Mouse (Mus musculus): ENCODE data around the gene Kmt2c. TPM values are rescaled to one million over a fixed set of nuclear protein-coding genes. Genes with fewer than 3 reads are reported as not detected.
A peak's percentile ranks its signal among the peaks of the same experiment; 100 is the strongest.

The Kmt2c gene
- polyA plus RNA-seq, 1 experiment from 2014 or later: 10.6 TPM

DNA sequence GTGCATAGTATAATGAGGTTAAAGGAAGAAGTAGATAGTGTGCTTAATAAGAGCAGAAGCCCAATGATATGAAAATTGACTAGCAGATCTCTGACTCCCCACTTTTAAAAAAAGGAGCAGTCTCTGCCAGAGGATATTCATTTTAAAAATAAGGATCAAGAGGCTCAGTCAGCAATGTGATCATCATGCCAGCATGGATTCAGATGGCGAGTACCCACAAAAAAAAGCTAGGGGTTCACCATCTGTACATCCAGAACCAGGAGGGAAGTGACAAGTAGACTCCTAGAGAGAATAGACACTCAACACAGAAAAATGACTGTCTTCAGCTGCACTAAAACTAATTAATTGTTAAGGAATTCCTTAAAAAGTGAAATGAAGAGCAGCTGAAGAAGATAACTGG, 76.0 kb downstream of the Kmt2c start:
- no peak overlapping the region for H3K27ac ChIP-seq
- no peaks in the 10 kb centered on the region for H3K27me3 ChIP-seq (ENCODE audit: low read depth, poor library complexity, severe bottlenecking)
- DNase-seq (ENCODE audit: low spot score): no peak
- no peaks in the 10 kb centered on the region for H3K4me1 ChIP-seq
- WGBS: 92% methylated on average over 1 of the region's 1 CpGs
- H3K9me3 ChIP-seq (replicated peaks): no peaks in the 10 kb centered on the region
- no peak overlapping the region for H3K4me3 ChIP-seq
- no peaks in the 10 kb centered on the region for H3K36me3 ChIP-seq

DNA sequence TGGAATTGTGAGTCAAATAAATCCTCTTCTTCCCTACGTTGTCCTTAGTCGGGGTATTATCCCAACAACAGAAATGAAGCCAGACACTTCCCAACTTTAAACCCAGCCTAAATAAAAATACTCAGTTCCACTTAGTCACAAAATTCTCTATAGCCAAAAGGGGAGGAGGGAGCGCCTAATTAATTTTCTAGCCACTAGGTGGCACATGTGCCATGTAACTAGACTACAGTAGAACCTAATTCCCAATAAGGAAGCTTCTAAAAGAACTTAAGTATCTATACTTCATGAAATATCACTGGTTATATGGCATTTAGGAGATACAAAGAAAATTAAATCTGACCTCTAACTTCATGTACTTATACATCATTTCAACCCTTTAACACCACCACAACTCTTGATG, 78.0 kb downstream of the Kmt2c start:
- Histone ChIP-seq H3K27ac (no peak overlapping the region), H3K36me3 (no peaks in the 10 kb centered on the region), H3K9me3 (replicated peaks) (no peaks in the 10 kb centered on the region), H3K4me1 (no peaks in the 10 kb centered on the region), H3K27me3 (ENCODE audit: low read depth, poor library complexity, severe bottlenecking) (no peaks in the 10 kb centered on the region), H3K4me3 (no peak overlapping the region)
- 48% methylated on average over 3 of the region's 3 CpGs for WGBS
- peak; percentile 30 for DNase-seq (ENCODE audit: low spot score)

DNA sequence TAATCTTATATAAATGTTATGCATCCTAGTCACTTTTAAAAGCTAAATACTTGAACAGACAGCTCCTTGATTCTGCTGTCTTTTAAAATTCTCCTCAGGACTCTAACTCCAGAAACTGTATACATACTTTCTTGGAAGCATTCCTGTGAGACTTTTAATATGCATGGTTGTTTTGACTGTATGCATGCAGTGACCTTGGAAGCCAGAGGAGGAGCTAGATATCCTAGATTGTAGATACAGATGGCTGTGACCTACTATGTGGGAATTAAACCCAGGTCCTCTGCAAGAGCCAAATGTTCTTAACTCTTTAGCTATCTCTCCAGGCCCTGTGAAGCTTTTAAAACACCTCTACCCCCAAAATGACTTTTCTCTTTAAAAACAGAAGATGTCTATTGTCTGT, 83.2 kb downstream of the Kmt2c start:
- Histone ChIP-seq H3K9me3 (replicated peaks) (no peaks in the 10 kb centered on the region), H3K27ac (no peak overlapping the region), H3K36me3 (no peaks in the 10 kb centered on the region; the same call in 1 of the 2 replicates), H3K4me3 (no peak overlapping the region), H3K4me1 (no peaks in the 10 kb centered on the region), H3K27me3 (ENCODE audit: low read depth, poor library complexity, severe bottlenecking) (no peaks in the 10 kb centered on the region)
- no peak for DNase-seq (ENCODE audit: low spot score)

DNA sequence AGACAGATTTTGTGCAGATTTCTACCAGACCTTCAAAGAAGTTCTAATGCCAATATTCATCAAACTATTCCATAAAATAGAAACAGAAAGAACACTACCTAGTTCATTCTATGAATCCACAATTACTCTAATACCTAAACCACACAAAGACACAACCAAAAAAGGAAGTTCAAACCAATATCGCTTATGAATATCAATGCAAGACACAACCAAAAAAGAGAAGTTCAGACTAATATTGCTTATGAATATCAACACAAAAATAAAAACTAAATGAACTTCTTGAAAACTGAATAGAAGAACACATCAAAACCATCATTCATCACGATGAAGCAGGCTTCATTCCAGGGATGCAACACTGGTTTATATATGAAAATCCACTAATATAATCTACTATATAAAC, 101.9 kb downstream of the Kmt2c start:
- Histone ChIP-seq H3K4me1 (no peaks in the 10 kb centered on the region), H3K27me3 (ENCODE audit: low read depth, poor library complexity, severe bottlenecking) (no peaks in the 10 kb centered on the region), H3K27ac (no peak overlapping the region), H3K4me3 (no peak overlapping the region), H3K9me3 (replicated peaks) (no peaks in the 10 kb centered on the region), H3K36me3 (peaks cover 18% of the 10 kb centered on the region)
- 98% methylated on average over 2 of the region's 2 CpGs for WGBS
- no peak for DNase-seq (ENCODE audit: low spot score)

DNA sequence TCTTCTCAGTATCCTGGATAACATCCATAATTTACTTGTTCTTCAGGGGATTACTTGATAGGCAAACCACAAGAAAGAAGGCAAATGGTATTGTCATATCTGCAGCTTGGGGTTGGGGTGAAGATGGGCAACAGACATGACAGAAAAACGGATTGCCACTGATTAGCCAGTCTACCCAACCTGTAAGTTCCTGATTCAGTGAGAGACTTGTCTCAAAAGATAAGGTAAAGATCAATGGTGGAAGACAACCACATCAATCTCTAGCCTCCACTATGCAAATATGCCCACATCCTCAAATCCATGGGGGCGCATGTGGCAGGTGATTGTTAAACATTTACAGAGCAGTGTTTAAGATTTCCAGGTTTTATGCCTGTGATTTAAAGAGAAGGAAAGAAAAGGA, 105.9 kb downstream of the Kmt2c start:
- H3K4me1 ChIP-seq: no peaks in the 10 kb centered on the region
- 84% methylated on average over 2 of the region's 2 CpGs for WGBS
- DNase-seq (ENCODE audit: low spot score): no peak
- no peak overlapping the region for H3K4me3 ChIP-seq
- no peak overlapping the region for H3K27ac ChIP-seq
- H3K27me3 ChIP-seq (ENCODE audit: low read depth, poor library complexity, severe bottlenecking): no peaks in the 10 kb centered on the region
- peaks cover 8% of the 10 kb centered on the region; the same call in 1 of the 2 replicates for H3K36me3 ChIP-seq
- H3K9me3 ChIP-seq (replicated peaks): no peaks in the 10 kb centered on the region

DNA sequence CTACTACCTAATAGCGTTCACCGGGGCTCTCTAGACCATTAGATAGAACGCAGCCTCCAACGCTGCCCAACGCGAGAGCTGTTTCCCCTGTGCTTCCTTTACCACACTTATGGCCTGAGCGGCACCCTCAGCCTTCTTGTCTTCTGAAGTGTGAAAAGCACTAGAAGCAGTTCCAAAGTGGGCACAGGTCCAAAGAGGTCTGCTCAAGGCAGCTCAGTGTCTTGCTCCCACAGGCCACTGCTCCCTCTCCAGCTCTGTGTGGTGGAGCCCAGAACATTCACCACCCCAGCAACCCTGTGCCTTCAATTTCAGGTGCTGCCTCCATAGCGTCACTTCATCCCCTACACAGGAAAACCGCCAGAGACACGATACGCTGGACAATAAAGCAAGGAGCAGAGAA, 115.0 kb downstream of the Kmt2c start:
- Histone ChIP-seq H3K4me3 (no peak overlapping the region), H3K27me3 (ENCODE audit: low read depth, poor library complexity, severe bottlenecking) (no peaks in the 10 kb centered on the region), H3K27ac (no peak overlapping the region), H3K9me3 (replicated peaks) (no peaks in the 10 kb centered on the region), H3K36me3 (peaks cover 16% of the 10 kb centered on the region), H3K4me1 (peaks cover 4% of the 10 kb centered on the region; the same call in 1 of the 2 replicates)
- 93% methylated on average over 11 of the region's 11 CpGs for WGBS
- no peak for DNase-seq (ENCODE audit: low spot score)

DNA sequence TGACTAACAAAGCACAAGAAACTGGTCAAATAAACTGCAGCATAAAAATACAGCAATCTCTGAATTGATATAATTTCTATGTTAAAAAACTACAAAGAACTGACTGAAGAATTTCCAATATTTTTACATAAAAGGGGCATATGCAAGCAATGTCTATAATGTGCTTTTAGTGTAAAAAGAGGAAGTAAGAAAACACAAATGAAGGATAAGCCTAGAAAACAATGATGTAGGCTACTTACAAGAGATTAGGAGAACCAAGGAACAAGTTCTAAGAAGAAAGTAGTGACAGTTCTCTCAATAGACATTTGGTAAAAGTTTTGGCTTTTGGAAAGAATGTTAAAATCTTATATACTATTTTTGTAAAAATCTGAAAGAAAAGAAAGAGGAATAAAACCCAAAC, 119.4 kb downstream of the Kmt2c start:
- Histone ChIP-seq H3K9me3 (replicated peaks) (no peaks in the 10 kb centered on the region), H3K27me3 (ENCODE audit: low read depth, poor library complexity, severe bottlenecking) (no peaks in the 10 kb centered on the region), H3K4me3 (no peak overlapping the region), H3K36me3 (peaks cover 6% of the 10 kb centered on the region), H3K27ac (no peak overlapping the region), H3K4me1 (peaks cover 4% of the 10 kb centered on the region; the same call in 1 of the 2 replicates)
- DNase-seq (ENCODE audit: low spot score): no peak

DNA sequence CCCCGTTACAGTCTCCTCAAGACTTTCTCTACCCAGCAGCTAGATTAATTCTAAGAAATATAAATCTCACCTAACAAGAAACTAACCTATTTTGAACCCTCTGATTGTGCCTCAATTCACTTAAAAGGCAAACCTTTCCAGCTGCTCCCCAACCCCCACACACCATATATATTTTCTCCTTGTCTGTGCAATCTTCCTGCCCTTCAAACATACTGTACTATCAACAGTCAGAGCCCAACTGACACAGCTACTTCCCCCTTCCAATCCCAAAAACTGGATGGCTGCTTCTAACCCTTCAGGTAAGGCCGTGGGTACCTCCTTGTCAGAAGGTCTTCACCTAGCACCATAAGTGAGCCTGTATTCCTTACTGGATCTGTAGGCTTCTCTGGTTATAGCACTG, 130.2 kb downstream of the Kmt2c start:
- Histone ChIP-seq H3K4me3 (no peak overlapping the region), H3K4me1 (no peaks in the 10 kb centered on the region), H3K27me3 (ENCODE audit: low read depth, poor library complexity, severe bottlenecking) (no peaks in the 10 kb centered on the region), H3K27ac (no peak overlapping the region), H3K9me3 (replicated peaks) (no peaks in the 10 kb centered on the region), H3K36me3 (peaks cover 7% of the 10 kb centered on the region)
- no peak for DNase-seq (ENCODE audit: low spot score)
- 91% methylated on average over 2 of the region's 2 CpGs for WGBS

DNA sequence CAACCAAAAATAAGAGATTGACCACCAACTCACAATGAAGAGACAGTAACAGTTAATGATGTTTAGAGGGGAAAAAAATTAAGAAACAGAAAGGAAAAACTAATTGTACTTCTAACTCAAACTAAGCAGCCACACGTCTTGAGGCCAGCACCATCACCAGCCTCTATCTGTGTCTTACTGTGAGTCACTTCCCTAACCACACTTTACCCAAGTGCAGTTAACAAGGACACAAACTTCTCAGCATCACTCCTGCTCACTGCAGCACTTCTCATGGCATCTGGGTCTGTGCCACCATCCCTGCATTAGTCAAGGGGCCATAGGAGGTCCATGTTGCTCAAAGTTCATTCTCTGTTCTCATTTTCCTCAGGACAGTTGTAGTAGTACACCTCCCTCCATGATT, 131.5 kb downstream of the Kmt2c start:
- H3K9me3 ChIP-seq (replicated peaks): no peaks in the 10 kb centered on the region

DNA sequence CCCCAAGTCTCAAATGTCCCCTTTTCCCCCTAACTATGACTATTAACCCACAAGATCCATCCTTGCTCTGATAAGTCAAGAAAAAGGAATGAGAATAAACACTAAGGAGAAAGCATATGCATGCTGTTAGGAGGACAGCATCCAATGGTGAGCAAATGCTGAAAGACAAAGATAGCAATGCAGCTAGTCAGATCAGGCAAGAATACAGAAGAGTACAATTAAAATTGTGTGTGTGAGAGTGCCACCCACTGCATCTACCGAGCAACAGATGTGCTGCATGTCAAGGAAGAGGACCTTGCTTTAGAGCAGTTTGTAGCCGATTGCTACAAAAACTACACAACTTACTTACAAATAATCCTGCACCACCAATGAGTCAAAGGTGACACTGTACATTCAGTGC, 145.1 kb downstream of the Kmt2c start:
- WGBS: 89% methylated on average over 2 of the region's 2 CpGs
- Histone ChIP-seq H3K27ac (no peak overlapping the region), H3K9me3 (replicated peaks) (no peaks in the 10 kb centered on the region), H3K36me3 (peaks cover 21% of the 10 kb centered on the region; the same call in 1 of the 2 replicates), H3K27me3 (ENCODE audit: low read depth, poor library complexity, severe bottlenecking) (no peaks in the 10 kb centered on the region), H3K4me3 (no peak overlapping the region), H3K4me1 (no peaks in the 10 kb centered on the region)
- DNase-seq (ENCODE audit: low spot score): no peak

More for the DNA sequence above, 131.5 kb downstream of the Kmt2c start:
- Histone ChIP-seq H3K27ac (no peak overlapping the region), H3K4me1 (no peaks in the 10 kb centered on the region), H3K27me3 (ENCODE audit: low read depth, poor library complexity, severe bottlenecking) (no peaks in the 10 kb centered on the region), H3K36me3 (0 out of 2 replicates have a peak, but pooled peaks cover 6% of the 10 kb centered on the region), H3K4me3 (no peak overlapping the region)
- DNase-seq (ENCODE audit: low spot score): no peak
- WGBS: 76% methylated on average over 1 of the region's 1 CpGs

DNA sequence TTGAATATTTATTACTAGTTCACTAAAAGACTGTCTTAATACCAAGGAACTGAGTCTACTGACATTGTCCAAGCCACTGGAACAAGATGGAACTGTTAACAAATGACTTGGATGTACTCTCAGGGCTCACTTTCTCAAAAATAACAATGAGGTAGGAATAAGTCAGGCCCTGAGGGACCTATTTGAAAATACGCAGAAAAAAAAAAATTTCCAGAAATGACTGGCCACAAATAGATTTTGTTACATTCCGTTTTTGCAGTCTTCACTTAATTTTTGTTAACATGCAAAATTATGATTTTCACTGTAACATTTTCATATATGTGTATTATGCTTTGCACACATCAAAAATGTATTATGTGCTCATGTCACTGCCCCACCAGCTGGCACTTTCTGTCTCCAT, 167.3 kb downstream of the Kmt2c start:
- 92% methylated on average over 2 of the region's 2 CpGs for WGBS
- no peak overlapping the region for H3K4me3 ChIP-seq
- no peaks in the 10 kb centered on the region for H3K9me3 ChIP-seq (replicated peaks)
- no peaks in the 10 kb centered on the region for H3K4me1 ChIP-seq
- no peak for DNase-seq (ENCODE audit: low spot score)
- no peaks in the 10 kb centered on the region for H3K27me3 ChIP-seq (ENCODE audit: low read depth, poor library complexity, severe bottlenecking)
- peaks cover 26% of the 10 kb centered on the region for H3K36me3 ChIP-seq
- no peak overlapping the region for H3K27ac ChIP-seq

DNA sequence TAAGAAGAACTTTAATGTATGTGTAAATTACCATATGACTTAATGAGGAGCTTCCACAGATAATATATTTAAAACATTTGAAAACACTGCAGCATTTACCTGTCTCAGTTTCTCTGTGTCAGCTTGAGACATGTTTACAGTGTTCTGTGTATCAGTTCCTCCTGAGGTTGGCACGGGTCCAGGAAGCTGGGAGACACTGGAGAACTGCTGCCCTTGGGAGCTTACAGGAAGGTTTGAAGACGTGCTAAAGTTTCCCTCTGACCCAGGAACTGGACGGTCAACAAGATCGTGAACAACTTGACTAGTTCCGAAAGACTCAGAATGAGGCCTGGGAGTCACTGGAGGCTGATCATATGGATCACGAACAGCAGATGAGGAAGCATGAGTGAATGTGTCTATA, 184.7 kb downstream of the Kmt2c start:
- Histone ChIP-seq H3K4me1 (no peaks in the 10 kb centered on the region), H3K4me3 (no peak overlapping the region), H3K9me3 (replicated peaks) (no peaks in the 10 kb centered on the region), H3K27ac (no peak overlapping the region), H3K27me3 (ENCODE audit: low read depth, poor library complexity, severe bottlenecking) (no peaks in the 10 kb centered on the region), H3K36me3 (peaks cover 72% of the 10 kb centered on the region)
- WGBS: 93% methylated on average over 6 of the region's 6 CpGs
- no peak for DNase-seq (ENCODE audit: low spot score)

DNA sequence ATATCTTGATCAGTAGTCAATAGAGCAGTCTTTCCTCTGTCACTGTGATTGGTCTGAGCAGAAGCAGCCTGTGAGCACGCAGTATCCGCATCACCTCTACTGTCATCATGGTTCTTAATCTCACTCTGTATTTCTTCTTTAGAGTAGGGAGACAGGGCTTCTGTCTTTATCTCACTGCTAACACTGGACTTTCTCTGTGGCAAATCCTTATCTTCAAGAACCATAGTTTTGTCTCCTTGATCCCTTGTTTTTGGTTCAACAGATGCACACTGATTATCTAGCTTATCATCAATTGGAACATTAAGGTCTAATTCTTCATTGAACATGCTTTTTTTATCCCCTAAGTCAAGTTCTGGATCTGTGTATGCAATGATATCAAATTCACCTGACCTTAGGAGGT, 188.4 kb downstream of the Kmt2c start:
- Histone ChIP-seq H3K9me3 (replicated peaks) (no peaks in the 10 kb centered on the region), H3K36me3 (peaks cover 56% of the 10 kb centered on the region), H3K4me3 (no peak overlapping the region), H3K27ac (no peak overlapping the region), H3K4me1 (no peaks in the 10 kb centered on the region), H3K27me3 (ENCODE audit: low read depth, poor library complexity, severe bottlenecking) (no peaks in the 10 kb centered on the region)
- DNase-seq (ENCODE audit: low spot score): no peak
- 97% methylated on average over 2 of the region's 2 CpGs for WGBS

DNA sequence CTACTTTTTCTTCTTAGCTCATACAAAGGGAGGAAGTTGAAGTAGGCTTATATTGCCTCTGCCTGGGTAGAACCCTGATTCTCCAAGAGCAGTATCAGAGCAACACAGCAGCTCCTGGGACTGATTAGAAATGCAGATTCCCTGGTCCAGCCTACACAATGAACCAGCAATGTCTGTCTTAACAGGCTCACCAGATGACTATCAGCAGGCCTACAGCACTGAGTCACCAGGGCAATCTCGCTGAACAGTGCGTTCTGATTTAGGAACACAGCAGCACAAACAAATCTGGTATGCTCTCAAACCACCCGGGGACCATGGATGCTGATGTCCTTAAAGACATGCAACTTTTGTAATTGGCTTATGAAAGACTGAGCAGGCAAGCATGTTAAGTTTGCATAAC, 201.8 kb downstream of the Kmt2c start:
- no peak for DNase-seq (ENCODE audit: low spot score)
- no peaks in the 10 kb centered on the region for H3K4me1 ChIP-seq
- H3K27me3 ChIP-seq (ENCODE audit: low read depth, poor library complexity, severe bottlenecking): no peaks in the 10 kb centered on the region
- H3K27ac ChIP-seq: no peak overlapping the region
- no peak overlapping the region for H3K4me3 ChIP-seq
- 84% methylated on average over 3 of the region's 3 CpGs for whole genome bisulfite sequencing
- no peaks in the 10 kb centered on the region for H3K9me3 ChIP-seq (replicated peaks)
- peaks cover 51% of the 10 kb centered on the region for H3K36me3 ChIP-seq
